ENCODE assay signal across 25 mouse cellular contexts in the genomic region with DNA sequence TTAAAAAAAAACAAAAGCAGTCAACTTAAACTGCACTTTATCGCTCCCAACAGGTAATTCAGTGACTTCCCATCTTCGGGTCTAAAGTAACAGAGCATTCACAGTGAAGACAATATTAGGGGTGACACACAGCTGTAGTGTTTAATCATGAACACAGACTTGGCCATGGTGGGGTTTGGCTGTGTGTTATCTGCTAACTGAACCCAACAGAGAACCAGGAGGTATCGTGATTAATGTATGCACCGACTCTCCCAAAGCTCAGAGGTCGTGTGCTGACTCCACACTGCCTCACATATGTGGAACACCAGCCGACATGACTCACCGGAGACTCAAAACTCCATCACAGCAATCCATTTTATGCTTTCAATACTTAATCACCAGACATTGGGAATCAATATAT. TPM values are rescaled to one million over a fixed set of nuclear protein-coding genes. Genes with fewer than 3 reads are reported as not detected.
DNase-seq lines count a peak whose midpoint lies in the region; ATAC-seq and TF ChIP-seq lines count a peak whose summit lies in the region.
"Had no signal": no experiment of that assay in that cellular context is flagged by ENCODE, and none has a peak within 500 bp of the region (broad histone marks: within the 10 kb centered on the region; RNA-seq: fewer than 3 reads in every experiment).

No protein-coding gene starts in this region.

- H3K36me3 ChIP-seq in liver, embryonic 11.5 days (ENCODE audit: control insufficient read depth, insufficient read depth, low read length): peaks cover 21% of the 10 kb centered on the region
- H3K36me3 ChIP-seq in liver, embryonic 14.5 days (replicated peaks; ENCODE audit: control insufficient read depth, insufficient read depth, low read depth): peaks cover 6% of the 10 kb centered on the region
- H3K36me3 ChIP-seq in liver, postnatal 0 days (replicated peaks; ENCODE audit: insufficient read depth, low read length): peaks cover 33% of the 10 kb centered on the region

- TF ChIP-seq EP300 in liver, embryonic 14.5 days (IDR thresholded peaks at IDR 0.05; ENCODE audit: low read depth): peak; percentile 38; the same call in 1 of the 2 replicates
- no peak for TF ChIP-seq EP300 in liver, postnatal 0 days (IDR thresholded peaks at IDR 0.05; ENCODE audit: low read depth)

- no peak for TF ChIP-seq CTCF in liver, embryonic 14.5 days (IDR thresholded peaks at IDR 0.05; ENCODE audit: low read depth)
- no peak for TF ChIP-seq CTCF in liver, postnatal 0 days (IDR thresholded peaks at IDR 0.05; ENCODE audit: low read depth)

- no peak overlapping the region for H3K4me2 ChIP-seq in liver, embryonic 11.5 days
- no peak overlapping the region for H3K4me2 ChIP-seq in liver, embryonic 14.5 days (ENCODE audit: low read depth)
- H3K4me2 ChIP-seq in liver, postnatal 0 days (ENCODE audit: low read depth, low read length): no peak overlapping the region
- H3K4me2 ChIP-seq: embryonic facial prominence, embryonic 12.5 days; embryonic facial prominence, embryonic 15.5 days; forebrain, embryonic 12.5 days; forebrain, embryonic 15.5 days; heart, embryonic 11.5 days; hindbrain, embryonic 14.5 days had no signal

- H3K27ac ChIP-seq in liver, embryonic 11.5 days (ENCODE audit: low read depth, low read length): no peak overlapping the region
- H3K27ac ChIP-seq in liver, embryonic 14.5 days: no peak overlapping the region
- H3K27ac ChIP-seq in liver, postnatal 0 days (ENCODE audit: low read depth): no peak overlapping the region
- H3K27ac ChIP-seq: embryonic facial prominence, embryonic 12.5 days; embryonic facial prominence, embryonic 15.5 days; forebrain, embryonic 12.5 days; forebrain, embryonic 15.5 days; hindbrain, embryonic 10.5 days; hindbrain, embryonic 14.5 days; hindbrain, postnatal 0 days had no signal

- ATAC-seq in liver, embryonic 11.5 days (replicated peaks; ENCODE audit: low FRiP score): peak; percentile 78
- ATAC-seq in liver, embryonic 14.5 days (ENCODE audit: insufficient read depth): peak; percentile 70
- peak; percentile 32; the same call in 1 of the 2 replicates for ATAC-seq in liver, postnatal 0 days
- ATAC-seq: activated CD4-positive, CD25-positive, alpha-beta regulatory T cell, adult 4 months; forebrain, embryonic 15.5 days; hindbrain, postnatal 0 days had no signal

- H3K4me1 ChIP-seq in liver, embryonic 11.5 days (replicated peaks; ENCODE audit: control insufficient read depth, insufficient read depth, low read length): no peaks in the 10 kb centered on the region
- H3K4me1 ChIP-seq in liver, embryonic 14.5 days (replicated peaks; ENCODE audit: control insufficient read depth in 2 of 2, insufficient read depth in 2 of 2, low read length in 1 of 2): no peaks in the 10 kb centered on the region
- H3K4me1 ChIP-seq in liver, postnatal 0 days (ENCODE audit: insufficient read depth): peaks cover 5% of the 10 kb centered on the region
- H3K4me1 ChIP-seq: embryonic facial prominence, embryonic 12.5 days; embryonic facial prominence, embryonic 15.5 days; forebrain, embryonic 12.5 days; forebrain, embryonic 15.5 days; hindbrain, embryonic 10.5 days had no signal

- no peaks in the 10 kb centered on the region for H3K9me3 ChIP-seq in liver, embryonic 11.5 days (ENCODE audit: control insufficient read depth, low read length)
- no peaks in the 10 kb centered on the region for H3K9me3 ChIP-seq in liver, embryonic 14.5 days (ENCODE audit: control insufficient read depth, low read length)
- no peaks in the 10 kb centered on the region for H3K9me3 ChIP-seq in liver, postnatal 0 days (ENCODE audit: low read length)
- H3K9me3 ChIP-seq: embryonic facial prominence, embryonic 12.5 days; embryonic facial prominence, embryonic 15.5 days; forebrain, embryonic 12.5 days; forebrain, embryonic 15.5 days; hindbrain, embryonic 10.5 days had no signal

- no peaks in the 10 kb centered on the region for H3K27me3 ChIP-seq in liver, embryonic 11.5 days (replicated peaks; ENCODE audit: control insufficient read depth, insufficient read depth, low read length)
- no peaks in the 10 kb centered on the region for H3K27me3 ChIP-seq in liver, embryonic 14.5 days (ENCODE audit: control insufficient read depth, insufficient read depth, low read length)
- no peaks in the 10 kb centered on the region for H3K27me3 ChIP-seq in liver, postnatal 0 days (ENCODE audit: insufficient read depth, low read length)
- H3K27me3 ChIP-seq: embryonic facial prominence, embryonic 12.5 days; embryonic facial prominence, embryonic 15.5 days; forebrain, embryonic 12.5 days; forebrain, embryonic 15.5 days had no signal

- WGBS in liver, embryonic 11.5 days: 67% methylated on average over 7 of the region's 7 CpGs
- WGBS in liver, embryonic 14.5 days (ENCODE audit: insufficient replicate concordance): 52% methylated on average over 7 of the region's 7 CpGs
- 68% methylated on average over 7 of the region's 7 CpGs for WGBS in liver, postnatal 0 days (ENCODE audit: insufficient replicate concordance)

- H3K9ac ChIP-seq in liver, embryonic 11.5 days (ENCODE audit: low read depth, low read length): no peak overlapping the region
- H3K9ac ChIP-seq in liver, embryonic 14.5 days (replicated peaks): no peak overlapping the region
- no peak overlapping the region for H3K9ac ChIP-seq in liver, postnatal 0 days (replicated peaks)
- H3K9ac ChIP-seq: embryonic facial prominence, embryonic 12.5 days; embryonic facial prominence, embryonic 15.5 days; forebrain, embryonic 12.5 days; forebrain, embryonic 15.5 days; hindbrain, embryonic 14.5 days had no signal

- no peak for DNase-seq in liver, embryonic 11.5 days (ENCODE audit: low spot score)
- no peak for DNase-seq in liver
- no peak for DNase-seq in liver, embryonic 14.5 days (ENCODE audit: low read depth in 3 of 3, low spot score in 3 of 3)
- no peak for DNase-seq in liver, postnatal 0 days
- no peak for DNase-seq in left cerebral cortex, postnatal 4 days
- DNase-seq in gastrocnemius, postnatal 4 days (ENCODE audit: low spot score in 2 of 2): no peak
- no peak for DNase-seq in heart, postnatal 4 days
- DNase-seq in gastrocnemius, adult 8-10 months (ENCODE audit: low spot score in 2 of 2): no peak
- DNase-seq: adrenal gland, adult 8-10 months; adrenal gland, postnatal 25 days; cerebellum, adult 18-20 months; cerebellum, adult 9-10 months; cerebellum, postnatal 14 days; gastrocnemius, postnatal 10 days; gastrocnemius, postnatal 36 days had no signal

- H3K4me3 ChIP-seq in liver, embryonic 11.5 days (ENCODE audit: low read depth, low read length): no peak overlapping the region
- H3K4me3 ChIP-seq in liver, embryonic 14.5 days (ENCODE audit: insufficient read depth in 1 of 2, low read depth in 2 of 2, low read length in 2 of 2): no peak overlapping the region
- no peak overlapping the region for H3K4me3 ChIP-seq in liver, postnatal 0 days (ENCODE audit: low read depth, low read length)
- H3K4me3 ChIP-seq: embryonic facial prominence, embryonic 12.5 days; embryonic facial prominence, embryonic 15.5 days; erythroblast, embryonic 14.5 days; forebrain, embryonic 12.5 days; forebrain, embryonic 15.5 days; hindbrain, embryonic 10.5 days had no signal

- intact Hi-C loops in left cerebral cortex, postnatal 4 days (cut with DNase I): no loop called here

RNA-seq across cellular contexts. Expression of a gene that starts 13.1 kb away (rescaled TPM):
- 4.7 and 4.9 TPM in 2 replicates for polyA plus RNA-seq in liver, embryonic 11.5 days (2014; fragmentation: Nextera tagmentation; extraction: Ambion mirVana)
- polyA plus RNA-seq in liver, embryonic 14.5 days (2012; rRNA removed): 2.2 and 2.8 TPM in 2 replicates
- polyA plus RNA-seq in liver, embryonic 14.5 days (2014; fragmentation: Nextera tagmentation; extraction: Ambion mirVana): 1.5 and 1.9 TPM in 2 replicates
- polyA plus RNA-seq in liver, postnatal 0 days (2015; fragmentation: Nextera tagmentation; extraction: Ambion mirVana): 0.82 and 1.1 TPM in 2 replicates
- 1 to 10 TPM; 4.8 to 4.9 TPM for total RNA-seq in left cerebral cortex, postnatal 4 days (2021)
- total RNA-seq in gastrocnemius, postnatal 4 days (2021): 1 to 10 TPM; 6.5 TPM
- total RNA-seq in heart, postnatal 4 days (2021): 1 to 10 TPM; 5.0 to 5.9 TPM
- total RNA-seq in gastrocnemius, adult 8-10 months (2022): 1 to 10 TPM; 4.7 to 6.1 (median 5.4) TPM

RNA-seq across cellular contexts. Expression of a gene that starts 39.4 kb away (rescaled TPM):
- 57.4 and 57.9 TPM in 2 replicates for polyA plus RNA-seq in liver, embryonic 11.5 days (2014; fragmentation: Nextera tagmentation; extraction: Ambion mirVana)
- polyA plus RNA-seq in liver, embryonic 14.5 days (2012; rRNA removed): 11.4 and 26.7 TPM in 2 replicates
- polyA plus RNA-seq in liver, embryonic 14.5 days (2014; fragmentation: Nextera tagmentation; extraction: Ambion mirVana): 39.5 and 39.6 TPM in 2 replicates
- polyA plus RNA-seq in liver, postnatal 0 days (2015; fragmentation: Nextera tagmentation; extraction: Ambion mirVana): 81.0 and 97.6 TPM in 2 replicates
- 10 to 100 TPM; 21.0 to 23.0 TPM for total RNA-seq in left cerebral cortex, postnatal 4 days (2021)
- 10 to 100 TPM; 18.5 to 19.0 TPM for total RNA-seq in gastrocnemius, postnatal 4 days (2021)
- 10 to 100 TPM; 25.6 to 25.9 TPM for total RNA-seq in heart, postnatal 4 days (2021)
- total RNA-seq in gastrocnemius, adult 8-10 months (2022): 10 to 100 TPM; 21.9 to 25.0 (median 23.5) TPM
